Mouse (Mus musculus): Measurements from ENCODE around the gene Phf12. TPM values are rescaled to one million over a fixed set of nuclear protein-coding genes. Genes with fewer than 3 reads are reported as not detected.
"Not testable (repeated sequence)": the region's sequence is repeated elsewhere in the genome, so short reads cannot be mapped to it uniquely, and the experiment has no call there.

Gene Phf12
- total RNA-seq, 2 experiments from 2014 or later: 42.3 to 51.8 TPM

GRCm38 (mm10) chr11:78030600-78030999 lies 48.0 kb downstream of the Phf12 start:
- DNase-seq (ENCODE audit: low spot score in 2 of 2): no peak

GRCm38 (mm10) chr11:78031389-78031788 lies 48.8 kb downstream of the Phf12 start:
- no peak for DNase-seq (ENCODE audit: low spot score in 2 of 2)

- peak; percentile 94 to 95 for DNase-seq (ENCODE audit: low spot score in 2 of 2)
These were observed 49.6 kb downstream of the Phf12 start, which contains the start of gene Dhrs13 for GRCm38 (mm10) chr11:78031947-78032808. TSS of gene Dhrs13 (plus strand) at chr11:78032280.

GRCm38 (mm10) chr11:78032809-78033195 lies 50.2 kb downstream of the Phf12 start:
- DNase-seq (ENCODE audit: low spot score in 2 of 2): no peak

GRCm38 (mm10) chr11:78033931-78034617 lies 51.5 kb downstream of the Phf12 start:
- peak in 1 of 2 experiments; percentile 52 for DNase-seq (ENCODE audit: low spot score in 2 of 2)

GRCm38 (mm10) chr11:78036791-78037190 lies 54.2 kb downstream of the Phf12 start:
- no peak for DNase-seq (ENCODE audit: low spot score in 2 of 2)

GRCm38 (mm10) chr11:78037831-78038752 lies 55.5 kb downstream of the Phf12 start, which contains the start of gene Flot2:
TSS of gene Flot2 (plus strand) at chr11:78037931.
- peak; percentile 58 to 70 for DNase-seq (ENCODE audit: low spot score in 2 of 2)

GRCm38 (mm10) chr11:78040878-78041277 lies 58.3 kb downstream of the Phf12 start:
- DNase-seq (ENCODE audit: low spot score in 2 of 2): no peak

GRCm38 (mm10) chr11:78042290-78042870 lies 59.8 kb downstream of the Phf12 start:
- not testable (repeated sequence) for DNase-seq (ENCODE audit: low spot score in 2 of 2)

- DNase-seq (ENCODE audit: low spot score in 2 of 2): peak; percentile 71 to 72
These were observed 62.3 kb downstream of the Phf12 start for GRCm38 (mm10) chr11:78044758-78045251.

GRCm38 (mm10) chr11:78048637-78049036 lies 66.1 kb downstream of the Phf12 start:
- DNase-seq (ENCODE audit: low spot score in 2 of 2): not testable (repeated sequence)

GRCm38 (mm10) chr11:78053078-78053477 lies 70.5 kb downstream of the Phf12 start:
- no peak for DNase-seq (ENCODE audit: low spot score in 2 of 2)

GRCm38 (mm10) chr11:78056946-78057345 lies 74.4 kb downstream of the Phf12 start:
- no peak for DNase-seq (ENCODE audit: low spot score in 2 of 2)

- DNase-seq (ENCODE audit: low spot score in 2 of 2): peak; percentile 62 to 67
These were observed 77.5 kb downstream of the Phf12 start for GRCm38 (mm10) chr11:78059833-78060757.

- no peak for DNase-seq (ENCODE audit: low spot score in 2 of 2)
These were observed 80.0 kb downstream of the Phf12 start for GRCm38 (mm10) chr11:78062563-78062962.

GRCm38 (mm10) chr11:78065906-78066305 lies 83.4 kb downstream of the Phf12 start:
- DNase-seq (ENCODE audit: low spot score in 2 of 2): no peak

GRCm38 (mm10) chr11:78066641-78067040 lies 84.1 kb downstream of the Phf12 start:
- no peak for DNase-seq (ENCODE audit: low spot score in 2 of 2)

GRCm38 (mm10) chr11:78067566-78067965 lies 85.0 kb downstream of the Phf12 start:
- DNase-seq (ENCODE audit: low spot score in 2 of 2): no peak

- no peak for DNase-seq (ENCODE audit: low spot score in 2 of 2)
These were observed 86.6 kb downstream of the Phf12 start for GRCm38 (mm10) chr11:78069130-78069529.

Data from adrenal gland, adult 18-20 months (tissue).